Mouse (Mus musculus) neural tube, embryonic 14.5 days (tissue): ENCODE data around the gene Vps52. TPM values are rescaled to one million over a fixed set of nuclear protein-coding genes. Genes with fewer than 3 reads are reported as not detected.

ENCODE experiments used
- ATAC-seq: fragments of 200-750 bp; cut with Nextera tagmentation; 2 replicates; pipeline ENCODE4 v1.8.0; 2017; ENCODE audit warnings: low read depth, mild to moderate bottlenecking, moderate TSS enrichment, moderate library complexity
- H3K27ac ChIP-seq: fragments of 300-500 bp; sonication (generic); 2 replicates; pipeline ENCODE4 v1.5.1; 2014; ENCODE audit warnings: low read depth, mild to moderate bottlenecking, control low read depth, low read length, moderate library complexity, mixed read lengths
- H3K27me3 ChIP-seq: fragments of 300-500 bp; sonication (generic); 2 replicates; pipeline ENCODE4 v1.6.1; 2014; ENCODE audit warnings: low read length; ENCODE audit not compliant: control insufficient read depth, insufficient read depth
- H3K36me3 ChIP-seq: fragments of 300-500 bp; sonication (generic); 2 replicates; pipeline ENCODE4 v1.6.1; 2014; ENCODE audit warnings: low read length, mixed read lengths; ENCODE audit not compliant: control insufficient read depth, insufficient read depth
- H3K4me1 ChIP-seq: fragments of 300-500 bp; sonication (generic); 2 replicates; pipeline ENCODE4 v1.6.1; 2014; ENCODE audit warnings: low read length; ENCODE audit not compliant: control insufficient read depth, insufficient read depth
- H3K4me2 ChIP-seq: fragments of 300-500 bp; sonication (generic); 2 replicates; pipeline ENCODE4 v1.6.1; 2014; ENCODE audit warnings: mild to moderate bottlenecking, low read depth, low read length, control low read depth
- H3K4me3 ChIP-seq: fragments of 300-500 bp; sonication (generic); 2 replicates; pipeline ENCODE4 v1.5.1; 2014; ENCODE audit warnings: low read depth, low read length, control low read depth, mixed read lengths
- H3K9ac ChIP-seq: fragments of 300-500 bp; sonication (generic); replicated peaks from 2 replicates; pipeline ENCODE4 v1.6.1; 2014; ENCODE audit warnings: low read depth, mild to moderate bottlenecking, control low read depth, low read length, mixed read lengths
- H3K9me3 ChIP-seq: fragments of 300-500 bp; sonication (generic); 2 replicates; pipeline ENCODE4 v1.6.1; 2016; ENCODE audit warnings: low read length; ENCODE audit not compliant: control insufficient read depth
- WGBS: fragments of 180-500 bp; shearing (Covaris S2); extraction: QIAGEN DNeasy Blood & Tissue Kit; methylation state at CpG from one replicate; pipeline ENCODE4 v1.1.7; 2014; 5-methylcytosine and 5-hydroxymethylcytosine counted together
- polyA plus RNA-seq: library from polyadenylated mRNA; unstranded; fragments of >200 nt; fragmentation: Nextera tagmentation; extraction: Ambion mirVana; gene quantifications from 2 replicates; pipeline ENCODE4 v1.2.1, GENCODE M21; 2014

Vps52 gene
- polyA plus RNA-seq, 1 experiment from 2014 or later: 57.9 TPM

- H3K27ac ChIP-seq: no peak overlapping the region
- H3K4me3 ChIP-seq: no peak overlapping the region
- no peak for ATAC-seq
- 87% methylated on average over 6 of the region's 6 CpGs for WGBS
- peaks cover 20% of the 10 kb centered on the region for H3K4me1 ChIP-seq
- no peaks in the 10 kb centered on the region for H3K9me3 ChIP-seq
- no peak overlapping the region for H3K4me2 ChIP-seq
- H3K36me3 ChIP-seq: peaks cover 35% of the 10 kb centered on the region
- H3K9ac ChIP-seq: no peak overlapping the region
- no peaks in the 10 kb centered on the region for H3K27me3 ChIP-seq
Measured at GRCm38 (mm10) chr17:33957493-33957892, 1.9 kb downstream of the Vps52 start.

GRCm38 (mm10) chr17:33958451-33958850 lies 2.8 kb downstream of the Vps52 start:
- ATAC-seq: no peak
- Histone ChIP-seq H3K4me2 (no peak overlapping the region), H3K27ac (no peak overlapping the region), H3K4me1 (peaks cover 19% of the 10 kb centered on the region), H3K27me3 (no peaks in the 10 kb centered on the region), H3K4me3 (no peak overlapping the region), H3K9ac (no peak overlapping the region), H3K36me3 (peaks cover 40% of the 10 kb centered on the region), H3K9me3 (no peaks in the 10 kb centered on the region)
- WGBS: 94% methylated on average over 11 of the region's 11 CpGs

GRCm38 (mm10) chr17:33959135-33959534 lies 3.5 kb downstream of the Vps52 start:
- H3K4me1 ChIP-seq: peaks cover 13% of the 10 kb centered on the region
- WGBS: 97% methylated on average over 13 of the region's 13 CpGs
- no peak overlapping the region for H3K4me2 ChIP-seq
- no peak overlapping the region for H3K9ac ChIP-seq
- peaks cover 38% of the 10 kb centered on the region for H3K36me3 ChIP-seq
- no peak overlapping the region for H3K4me3 ChIP-seq
- H3K27ac ChIP-seq: no peak overlapping the region
- ATAC-seq: no peak
- no peaks in the 10 kb centered on the region for H3K27me3 ChIP-seq
- no peaks in the 10 kb centered on the region for H3K9me3 ChIP-seq

- Histone ChIP-seq H3K36me3 (peaks cover 40% of the 10 kb centered on the region), H3K9ac (no peak overlapping the region), H3K4me2 (no peak overlapping the region), H3K27me3 (no peaks in the 10 kb centered on the region), H3K4me3 (no peak overlapping the region), H3K9me3 (no peaks in the 10 kb centered on the region), H3K27ac (no peak overlapping the region), H3K4me1 (peaks cover 5% of the 10 kb centered on the region; the same call in 1 of the 2 replicates)
- no peak for ATAC-seq
- WGBS: 95% methylated on average over 15 of the region's 15 CpGs
Measured at GRCm38 (mm10) chr17:33959948-33960347, 4.3 kb downstream of the Vps52 start.

GRCm38 (mm10) chr17:33962876-33963275 lies 7.3 kb downstream of the Vps52 start:
- Histone ChIP-seq H3K27me3 (no peaks in the 10 kb centered on the region), H3K9me3 (no peaks in the 10 kb centered on the region), H3K9ac (no peak overlapping the region), H3K27ac (no peak overlapping the region), H3K4me2 (no peak overlapping the region), H3K4me3 (no peak overlapping the region), H3K36me3 (peaks cover 54% of the 10 kb centered on the region), H3K4me1 (no peaks in the 10 kb centered on the region)
- ATAC-seq: no peak
- 97% methylated on average over 7 of the region's 7 CpGs for WGBS

GRCm38 (mm10) chr17:33965082-33965845 lies 9.7 kb downstream of the Vps52 start:
- Histone ChIP-seq H3K9ac (no peak overlapping the region), H3K27ac (no peak overlapping the region), H3K4me3 (no peak overlapping the region), H3K27me3 (no peaks in the 10 kb centered on the region), H3K9me3 (no peaks in the 10 kb centered on the region), H3K4me1 (no peaks in the 10 kb centered on the region; the same call in 1 of the 2 replicates), H3K4me2 (no peak overlapping the region), H3K36me3 (peaks cover 32% of the 10 kb centered on the region)
- 95% methylated on average over 17 of the region's 17 CpGs for whole genome bisulfite sequencing
- ATAC-seq: no peak

- Histone ChIP-seq H3K36me3 (peaks cover 31% of the 10 kb centered on the region), H3K4me3 (no peak overlapping the region)
- ATAC-seq: no peak
Measured at GRCm38 (mm10) chr17:33965846-33966550, 10.4 kb downstream of the Vps52 start.

GRCm38 (mm10) chr17:33968489-33968888 lies 12.9 kb downstream of the Vps52 start:
- no peak overlapping the region for H3K27ac ChIP-seq
- H3K27me3 ChIP-seq: no peaks in the 10 kb centered on the region
- ATAC-seq: peak; percentile 75
- no peak overlapping the region for H3K4me3 ChIP-seq
- H3K9me3 ChIP-seq: no peaks in the 10 kb centered on the region
- H3K4me1 ChIP-seq: no peaks in the 10 kb centered on the region; the same call in 1 of the 2 replicates
- H3K4me2 ChIP-seq: no peak overlapping the region
- WGBS: 1% methylated on average over 9 of the region's 9 CpGs
- no peak overlapping the region for H3K9ac ChIP-seq
- peaks cover 17% of the 10 kb centered on the region for H3K36me3 ChIP-seq

More at GRCm38 (mm10) chr17:33965846-33966550, 10.4 kb downstream of the Vps52 start:
- no peaks in the 10 kb centered on the region for H3K27me3 ChIP-seq
- WGBS: 89% methylated on average over 16 of the region's 16 CpGs
- H3K9me3 ChIP-seq: no peaks in the 10 kb centered on the region
- H3K27ac ChIP-seq: no peak overlapping the region
- no peak overlapping the region for H3K4me2 ChIP-seq
- no peaks in the 10 kb centered on the region; the same call in 1 of the 2 replicates for H3K4me1 ChIP-seq
- H3K9ac ChIP-seq: no peak overlapping the region

GRCm38 (mm10) chr17:33968927-33969326 lies 13.3 kb downstream of the Vps52 start:
- Histone ChIP-seq H3K9ac (no peak overlapping the region), H3K27me3 (no peaks in the 10 kb centered on the region), H3K36me3 (peaks cover 17% of the 10 kb centered on the region), H3K27ac (no peak overlapping the region), H3K4me1 (no peaks in the 10 kb centered on the region; the same call in 1 of the 2 replicates), H3K4me3 (no peak overlapping the region), H3K9me3 (no peaks in the 10 kb centered on the region), H3K4me2 (no peak overlapping the region)
- WGBS: 34% methylated on average over 5 of the region's 5 CpGs
- peak; percentile 69; the same call in 1 of the 2 replicates for ATAC-seq
